Mouse (Mus musculus): ENCODE data around the gene Cyp4f37.
"Not testable (repeated sequence)": the region's sequence is repeated elsewhere in the genome, so short reads cannot be mapped to it uniquely, and the experiment has no call there.

The Cyp4f37 gene

GRCm38 (mm10) chr17:32621018-32621417, at the start of gene Cyp4f37:
TSS of gene Cyp4f37 (plus strand) at chr17:32621309.
- not testable (repeated sequence) for DNase-seq (ENCODE audit: low read depth)

GRCm38 (mm10) chr17:32573286-32573685, 47.8 kb upstream of the Cyp4f37 start:
- not testable (repeated sequence) for DNase-seq (ENCODE audit: low read depth)

DNA sequence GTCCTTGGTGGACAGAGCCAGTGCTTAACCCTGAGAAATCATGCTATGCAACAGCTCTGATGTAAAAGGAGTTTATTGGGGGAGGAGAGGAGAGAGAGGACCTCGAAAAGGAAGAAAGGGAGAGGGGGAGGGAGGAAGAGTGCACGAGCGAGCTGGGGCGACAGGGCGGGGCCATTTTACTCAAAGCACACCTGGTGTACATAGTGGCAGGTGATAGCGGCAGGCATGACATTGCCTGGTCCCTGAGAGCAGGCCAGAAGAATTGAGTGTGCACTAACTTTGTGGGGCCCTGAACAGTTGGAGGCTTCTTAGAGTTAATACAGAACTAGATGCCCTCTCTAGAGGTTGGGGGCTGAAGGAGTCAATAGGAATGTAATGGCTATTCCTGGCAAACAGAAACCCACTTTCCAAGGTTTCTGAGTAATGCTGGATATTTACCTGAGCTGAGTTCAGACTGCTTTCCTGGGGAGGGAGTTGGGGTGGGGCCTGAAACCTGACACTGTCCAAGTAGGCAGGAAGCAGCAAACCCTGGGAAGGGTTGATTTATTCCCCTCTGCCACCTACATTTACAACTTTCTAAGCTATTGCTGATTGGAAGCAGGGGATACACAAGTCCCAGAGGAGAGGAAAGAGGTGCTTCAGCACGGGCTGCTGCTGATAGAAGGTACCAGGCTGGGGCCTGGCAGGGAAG, 43.5 kb upstream of the Cyp4f37 start:
- no peak for DNase-seq (ENCODE audit: low read depth)

GRCm38 (mm10) chr17:32596494-32596893, 24.6 kb upstream of the Cyp4f37 start:
- DNase-seq (ENCODE audit: low read depth) = no peak

DNA sequence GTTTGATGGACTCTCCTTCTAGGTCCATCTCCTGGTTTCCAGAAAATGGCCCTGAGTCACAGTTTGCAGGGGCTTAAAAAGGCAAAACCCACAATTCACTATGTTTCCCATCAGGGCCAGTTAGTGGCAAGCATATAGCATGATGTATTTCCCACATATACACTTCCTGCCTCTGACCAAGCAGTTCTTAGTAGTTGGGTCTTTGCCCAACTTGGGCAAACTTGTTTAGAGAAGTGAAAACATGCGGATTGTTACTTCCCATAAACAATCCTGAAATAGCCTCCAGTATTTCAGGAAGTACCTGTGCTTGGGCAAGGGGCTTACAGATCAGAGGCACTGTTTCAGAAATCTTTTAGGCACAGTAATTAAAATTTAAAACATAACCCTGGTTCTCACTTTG, 13.1 kb upstream of the Cyp4f37 start:
- no peak for DNase-seq (ENCODE audit: low read depth)

- DNase-seq (ENCODE audit: low read depth) = not testable (repeated sequence)
These were observed 10.9 kb upstream of the Cyp4f37 start for GRCm38 (mm10) chr17:32610231-32610630.

DNA sequence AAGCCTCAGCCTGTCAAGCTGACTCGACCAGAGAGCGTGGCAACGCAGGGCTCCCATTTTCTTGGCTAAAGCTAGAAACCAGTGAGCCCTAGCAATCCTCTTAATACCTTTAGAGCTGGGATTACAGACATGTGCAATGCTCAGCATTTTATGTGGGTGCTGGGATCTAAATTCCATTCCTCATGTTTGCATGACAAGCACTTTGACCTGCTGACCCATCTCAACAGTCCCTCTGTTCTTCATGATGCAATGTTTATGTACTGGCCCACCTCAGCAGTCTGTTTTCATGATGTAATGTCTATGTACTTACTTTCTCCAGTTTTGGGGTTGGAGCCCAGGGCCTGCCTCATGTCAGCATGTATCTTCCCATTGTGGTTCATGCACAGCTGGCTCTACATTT, 10.2 kb upstream of the Cyp4f37 start:
- DNase-seq (ENCODE audit: low read depth) = no peak

DNA sequence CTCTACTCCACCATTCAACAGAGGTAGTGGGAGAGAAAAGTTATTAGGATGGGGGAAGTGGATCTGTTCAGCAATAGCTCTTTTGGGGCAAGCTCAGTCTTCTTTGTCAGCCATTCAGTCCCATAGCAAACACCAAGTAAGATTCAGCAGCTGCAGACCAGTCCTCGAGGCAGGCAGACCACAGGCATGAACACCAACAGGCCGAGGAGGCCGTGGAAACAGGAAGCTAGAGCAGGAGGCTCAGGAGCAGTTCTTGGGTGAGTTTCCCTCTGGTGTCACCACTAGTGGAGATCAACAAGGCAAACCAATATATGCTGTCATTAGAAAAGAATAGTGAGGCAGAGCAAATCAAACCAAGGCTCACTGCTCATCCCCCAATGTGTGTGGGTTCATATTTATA, 8.7 kb upstream of the Cyp4f37 start:
- DNase-seq (ENCODE audit: low read depth) = no peak

- DNase-seq (ENCODE audit: low read depth) = no peak
These were observed 3.9 kb upstream of the Cyp4f37 start for GRCm38 (mm10) chr17:32617252-32617651.

DNA sequence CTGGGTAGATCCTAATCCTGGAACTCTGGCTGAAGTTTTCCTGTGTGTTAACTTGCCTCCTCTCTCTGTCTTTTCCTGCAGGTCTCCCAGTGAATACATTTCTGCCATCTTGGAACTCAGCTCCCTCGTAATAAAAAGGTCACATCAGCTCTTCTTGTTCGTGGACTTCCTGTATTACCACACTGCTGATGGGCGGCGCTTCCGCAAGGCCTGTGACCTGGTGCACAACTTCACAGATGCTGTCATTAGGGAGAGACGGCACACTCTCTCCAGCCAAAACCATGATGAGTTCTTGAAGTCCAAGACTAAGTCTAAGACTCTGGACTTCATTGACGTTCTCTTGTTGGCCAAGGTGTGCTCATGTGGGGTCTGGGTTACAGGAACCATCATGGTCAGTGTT, 8.6 kb downstream of the Cyp4f37 start:
- not testable (repeated sequence) for DNase-seq (ENCODE audit: low read depth)

- DNase-seq (ENCODE audit: low read depth) = peak; percentile 7
These were observed 10.8 kb downstream of the Cyp4f37 start for GRCm38 (mm10) chr17:32631936-32632335.

GRCm38 (mm10) chr17:32634242-32634971, 13.3 kb downstream of the Cyp4f37 start:
- not testable (repeated sequence) for DNase-seq (ENCODE audit: low read depth)

- peak; percentile 87 for DNase-seq (ENCODE audit: low read depth)
These were observed 13.8 kb downstream of the Cyp4f37 start for GRCm38 (mm10) chr17:32634972-32635314.

GRCm38 (mm10) chr17:32636341-32636740, 15.2 kb downstream of the Cyp4f37 start:
- DNase-seq (ENCODE audit: low read depth) = no peak

GRCm38 (mm10) chr17:32637151-32637550, 16.0 kb downstream of the Cyp4f37 start:
- no peak for DNase-seq (ENCODE audit: low read depth)

- DNase-seq (ENCODE audit: low read depth) = no peak
These were observed 25.5 kb downstream of the Cyp4f37 start for GRCm38 (mm10) chr17:32646631-32647030.

- no peak for DNase-seq (ENCODE audit: low read depth)
These were observed 32.8 kb downstream of the Cyp4f37 start for GRCm38 (mm10) chr17:32653860-32654259.

DNA sequence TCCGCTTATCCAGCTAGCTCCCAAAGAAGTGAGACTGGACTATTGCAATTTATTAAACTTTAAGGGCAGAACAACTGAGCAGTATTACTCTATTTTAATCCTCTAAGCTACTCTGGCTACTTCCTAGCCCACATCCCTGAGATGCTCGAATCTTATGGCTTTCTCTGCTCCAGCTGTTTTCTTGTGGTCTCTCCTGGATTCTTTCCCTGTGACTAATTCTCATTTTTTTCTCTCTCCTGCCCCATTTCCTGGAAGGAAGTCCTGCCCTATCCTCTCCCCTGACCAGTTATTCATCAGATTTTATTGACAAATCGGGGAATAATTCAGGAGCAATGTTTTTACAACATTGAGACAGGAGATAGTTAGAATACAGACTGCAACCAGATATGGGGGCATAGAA, 35.9 kb downstream of the Cyp4f37 start:
- DNase-seq (ENCODE audit: low read depth) = peak; percentile 54

DNA sequence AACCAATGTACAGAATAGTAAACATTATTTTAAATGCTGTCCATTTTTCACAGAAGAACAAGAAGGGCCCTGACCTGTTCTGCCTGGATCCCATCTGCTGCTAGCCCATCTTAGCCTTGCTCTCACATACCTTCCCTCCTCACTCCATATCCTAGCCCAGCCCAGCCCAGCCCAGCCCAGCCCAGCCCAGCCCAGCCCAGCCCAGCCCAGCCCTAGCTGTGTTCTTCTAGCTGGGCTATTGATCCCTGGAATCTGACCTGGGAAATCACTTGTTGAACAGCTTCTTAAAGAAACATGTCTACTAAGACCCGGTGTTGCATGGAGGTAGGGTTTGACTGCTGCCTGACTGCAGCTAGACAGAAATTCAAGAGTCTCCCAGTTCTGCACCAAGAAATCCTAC, 37.1 kb downstream of the Cyp4f37 start:
- DNase-seq (ENCODE audit: low read depth) = no peak

- DNase-seq (ENCODE audit: low read depth) = peak; percentile 36
These were observed 37.6 kb downstream of the Cyp4f37 start, which contains the start of gene Cyp4f40 for GRCm38 (mm10) chr17:32658712-32659111. TSS of gene Cyp4f40 (plus strand) at chr17:32658900.

- peak; percentile 44 for DNase-seq (ENCODE audit: low read depth)
These were observed 52.9 kb downstream of the Cyp4f37 start for GRCm38 (mm10) chr17:32673976-32674375.

GRCm38 (mm10) chr17:32676040-32676635, 55.0 kb downstream of the Cyp4f37 start:
- no peak for DNase-seq (ENCODE audit: low read depth)

DNA sequence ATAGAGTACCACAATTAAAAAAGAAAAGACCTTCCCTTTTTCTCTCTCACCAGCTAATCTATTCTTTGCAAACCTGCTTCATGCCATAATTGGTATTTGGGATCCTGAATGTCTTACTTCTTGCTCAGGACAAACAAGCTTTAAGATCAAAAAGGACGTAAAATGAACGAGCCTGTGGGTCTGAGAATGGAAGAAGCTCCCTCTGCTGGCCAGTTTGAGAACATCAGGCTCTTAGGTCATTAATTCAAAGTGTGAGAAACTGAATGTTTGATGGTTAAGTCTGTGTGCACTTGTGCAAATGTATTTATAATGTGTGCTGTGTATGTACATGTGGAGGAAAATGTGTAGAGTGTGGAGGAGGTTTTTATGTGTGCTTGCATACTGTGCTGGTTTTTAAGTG, 59.3 kb downstream of the Cyp4f37 start:
- peak; percentile 70 for DNase-seq (ENCODE audit: low read depth)
